Mouse (Mus musculus) right cerebral cortex, postnatal 14 days (tissue): ENCODE measurements at regions not wholly inside any gene's neighbourhood (a gene's known extent, or its start where the extent isn't known, plus 50 kb on each side); places are given as distances from the start of the nearest gene placed in this dataset.

Source experiments
- DNase-seq: peaks from one replicate; pipeline ENCODE4 v3.0.0; 2022

- no peak for DNase-seq
These were observed 346.1 kb downstream of the Tfec start for GRCm38 (mm10) chr6:16551945-16552673.

GRCm38 (mm10) chr6:16551131-16551530, 347.1 kb downstream of the Tfec start:
- DNase-seq: no peak

- peak; percentile 41 for DNase-seq
These were observed 347.8 kb downstream of the Tfec start for GRCm38 (mm10) chr6:16550445-16550844.

- DNase-seq: no peak
These were observed 384.2 kb downstream of the Tfec start for GRCm38 (mm10) chr6:16514054-16514453.

- no peak for DNase-seq
These were observed 384.7 kb downstream of the Tfec start for GRCm38 (mm10) chr6:16513541-16513940.

GRCm38 (mm10) chr6:16503836-16504235, 394.4 kb downstream of the Tfec start:
- no peak for DNase-seq

- no peak for DNase-seq
These were observed 411.1 kb downstream of the Tfec start for GRCm38 (mm10) chr6:16487015-16487630.

- no peak for DNase-seq
These were observed 414.9 kb downstream of the Tfec start for GRCm38 (mm10) chr6:16483295-16483694.

- DNase-seq: no peak
These were observed 429.4 kb downstream of the Tfec start for GRCm38 (mm10) chr6:16468693-16469375.

- no peak for DNase-seq
These were observed 440.0 kb downstream of the Tfec start for GRCm38 (mm10) chr6:16458279-16458678.
